Mouse (Mus musculus): Measurements from ENCODE around the gene Ubtd2.

Gene Ubtd2

DNA sequence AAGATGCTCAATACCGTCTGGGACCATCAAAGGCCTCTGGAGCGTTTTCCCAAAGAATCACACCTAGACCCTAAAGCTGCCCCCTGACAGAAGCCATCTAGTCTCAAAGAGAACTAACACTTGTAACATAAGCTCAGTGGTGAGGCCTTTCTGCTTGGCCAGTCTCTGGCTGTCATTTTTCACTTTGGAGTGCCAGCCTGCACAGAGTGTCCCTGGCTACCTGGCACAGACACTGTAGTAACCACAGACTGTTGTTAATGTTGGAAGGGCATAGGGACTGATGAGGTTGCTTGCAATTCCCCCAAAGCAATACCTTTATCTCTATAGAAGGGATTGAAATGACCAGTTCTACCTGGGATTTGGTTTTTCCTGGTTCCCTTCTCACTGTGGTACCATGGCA is 66.1 kb downstream of the Ubtd2 start:
- H3K36me3 ChIP-seq (ENCODE audit: control insufficient read depth, insufficient read depth, low read length, poor library complexity, severe bottlenecking) = no peaks in the 10 kb centered on the region
- DNase-seq (ENCODE audit: low read depth, low spot score) = no peak
- H3K27me3 ChIP-seq (ENCODE audit: control insufficient read depth, insufficient read depth, low read length, poor library complexity, severe bottlenecking) = no peaks in the 10 kb centered on the region

- Histone ChIP-seq H3K36me3 (ENCODE audit: control insufficient read depth, insufficient read depth, low read length, poor library complexity, severe bottlenecking) (no peaks in the 10 kb centered on the region), H3K27me3 (ENCODE audit: control insufficient read depth, insufficient read depth, low read length, poor library complexity, severe bottlenecking) (no peaks in the 10 kb centered on the region)
- DNase-seq (ENCODE audit: low read depth, low spot score) = no peak
These were observed 69.2 kb downstream of the Ubtd2 start for GRCm38 (mm10) chr11:32524122-32524920.

DNA sequence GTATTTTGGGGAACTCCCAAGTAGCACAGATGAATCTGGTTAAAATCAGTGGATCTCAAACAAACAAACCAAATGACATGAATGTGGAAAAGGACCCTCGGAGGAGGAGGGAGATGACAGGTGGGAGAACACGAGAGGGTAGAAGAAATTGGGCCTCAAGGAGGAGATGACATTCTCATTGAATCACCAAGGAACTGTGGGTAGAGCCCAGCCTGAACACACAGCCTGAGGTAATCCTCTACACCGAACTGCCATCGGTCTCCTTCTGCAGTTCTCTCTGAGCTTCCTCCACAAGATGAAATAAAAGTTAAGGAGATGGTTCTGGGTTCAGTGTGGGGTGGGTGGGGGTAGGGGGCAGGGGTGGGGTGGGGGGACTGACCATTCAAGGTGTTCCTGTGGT is 71.8 kb downstream of the Ubtd2 start:
- H3K27me3 ChIP-seq (ENCODE audit: control insufficient read depth, insufficient read depth, low read length, poor library complexity, severe bottlenecking) = no peaks in the 10 kb centered on the region
- no peak for DNase-seq (ENCODE audit: low read depth, low spot score)
- H3K36me3 ChIP-seq (ENCODE audit: control insufficient read depth, insufficient read depth, low read length, poor library complexity, severe bottlenecking) = no peaks in the 10 kb centered on the region

DNA sequence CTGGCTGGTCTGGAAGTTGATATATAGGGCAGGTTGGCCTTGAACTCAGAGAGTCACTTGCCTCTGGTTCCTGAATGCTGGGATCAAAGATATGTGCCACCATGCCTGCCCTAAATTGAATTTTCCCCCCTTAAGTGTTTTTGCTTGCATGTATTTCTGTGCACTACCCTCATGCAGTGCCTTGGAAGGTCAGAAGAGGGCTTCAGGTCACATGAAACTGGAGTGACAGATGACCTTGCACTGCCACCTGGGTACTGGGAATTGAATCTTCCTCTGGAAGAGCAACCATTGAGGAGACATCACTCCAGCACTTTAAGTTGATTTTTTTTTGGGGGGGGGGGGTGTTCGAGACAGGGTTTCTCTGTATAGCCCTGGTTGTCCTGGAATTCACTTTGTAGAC is 75.0 kb downstream of the Ubtd2 start:
- H3K36me3 ChIP-seq (ENCODE audit: control insufficient read depth, insufficient read depth, low read length, poor library complexity, severe bottlenecking) = no peaks in the 10 kb centered on the region; the same call in 1 of the 2 replicates
- DNase-seq (ENCODE audit: low read depth, low spot score) = peak; percentile 72
- no peaks in the 10 kb centered on the region for H3K27me3 ChIP-seq (ENCODE audit: control insufficient read depth, insufficient read depth, low read length, poor library complexity, severe bottlenecking)

GRCm38 (mm10) chr11:32531871-32532764 is 76.9 kb downstream of the Ubtd2 start, which contains the start of gene Efcab9:
Gene Efcab9 (minus strand): TSS chr11:32532081.
- Histone ChIP-seq H3K36me3 (ENCODE audit: control insufficient read depth, insufficient read depth, low read length, poor library complexity, severe bottlenecking) (peaks cover 4% of the 10 kb centered on the region; the same call in 1 of the 2 replicates), H3K27me3 (ENCODE audit: control insufficient read depth, insufficient read depth, low read length, poor library complexity, severe bottlenecking) (no peaks in the 10 kb centered on the region)
- no peak for DNase-seq (ENCODE audit: low read depth, low spot score)

- DNase-seq (ENCODE audit: low read depth, low spot score) = peak; percentile 93
- Histone ChIP-seq H3K36me3 (ENCODE audit: control insufficient read depth, insufficient read depth, low read length, poor library complexity, severe bottlenecking) (peaks cover 4% of the 10 kb centered on the region), H3K27me3 (ENCODE audit: control insufficient read depth, insufficient read depth, low read length, poor library complexity, severe bottlenecking) (no peaks in the 10 kb centered on the region)
These were observed 77.8 kb downstream of the Ubtd2 start, which contains the start of gene Stk10 for GRCm38 (mm10) chr11:32532765-32533481. Gene Stk10 (plus strand): TSS chr11:32533305.

GRCm38 (mm10) chr11:32533482-32534261 is 78.5 kb downstream of the Ubtd2 start:
- Histone ChIP-seq H3K36me3 (ENCODE audit: control insufficient read depth, insufficient read depth, low read length, poor library complexity, severe bottlenecking) (peaks cover 4% of the 10 kb centered on the region), H3K27me3 (ENCODE audit: control insufficient read depth, insufficient read depth, low read length, poor library complexity, severe bottlenecking) (no peaks in the 10 kb centered on the region)
- DNase-seq (ENCODE audit: low read depth, low spot score) = peak; percentile 84

GRCm38 (mm10) chr11:32534453-32535075 is 79.4 kb downstream of the Ubtd2 start:
- Histone ChIP-seq H3K36me3 (ENCODE audit: control insufficient read depth, insufficient read depth, low read length, poor library complexity, severe bottlenecking) (peaks cover 4% of the 10 kb centered on the region), H3K27me3 (ENCODE audit: control insufficient read depth, insufficient read depth, low read length, poor library complexity, severe bottlenecking) (no peaks in the 10 kb centered on the region)
- no peak for DNase-seq (ENCODE audit: low read depth, low spot score)

DNA sequence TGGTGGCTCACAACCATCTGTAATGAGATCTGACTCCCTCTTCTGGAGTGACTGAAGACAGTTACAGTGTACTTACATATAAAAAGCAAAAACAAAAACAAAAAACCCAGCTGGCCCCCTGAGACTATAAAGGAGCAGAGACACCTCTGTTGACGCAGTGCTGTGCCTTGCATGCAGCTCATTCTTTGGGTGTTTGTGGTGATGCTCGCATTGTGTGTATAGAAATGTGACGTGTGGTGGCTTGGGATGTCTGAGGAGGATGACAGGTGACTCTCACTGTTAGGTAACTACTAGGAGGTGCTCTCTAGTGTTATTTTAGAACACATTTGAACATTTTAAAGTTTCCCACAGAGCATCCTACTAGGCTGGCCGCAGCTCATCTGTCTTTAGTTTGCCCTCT is 80.5 kb downstream of the Ubtd2 start:
- Histone ChIP-seq H3K27me3 (ENCODE audit: control insufficient read depth, insufficient read depth, low read length, poor library complexity, severe bottlenecking) (no peaks in the 10 kb centered on the region), H3K36me3 (ENCODE audit: control insufficient read depth, insufficient read depth, low read length, poor library complexity, severe bottlenecking) (peaks cover 6% of the 10 kb centered on the region)

DNA sequence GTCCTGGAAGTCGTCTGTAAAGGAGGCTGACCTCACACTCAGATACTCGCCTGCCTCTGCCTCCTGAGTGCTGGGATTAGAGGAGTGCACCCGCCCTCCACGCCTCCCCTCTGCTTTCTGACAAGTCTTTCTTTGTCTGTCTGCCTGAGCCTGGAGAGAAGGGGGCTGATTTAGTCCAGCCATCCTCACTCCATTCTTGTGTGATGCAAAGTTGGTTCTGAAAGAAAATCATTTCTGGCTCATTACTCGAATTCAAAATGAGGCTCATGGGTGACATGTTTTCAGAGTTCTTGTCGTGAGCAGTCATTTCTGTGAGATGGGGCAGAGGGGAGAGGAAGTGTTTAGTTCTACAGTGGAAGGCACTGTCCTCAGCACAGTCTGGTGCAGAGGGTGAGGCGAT is 81.8 kb downstream of the Ubtd2 start:
- no peaks in the 10 kb centered on the region for H3K27me3 ChIP-seq (ENCODE audit: control insufficient read depth, insufficient read depth, low read length, poor library complexity, severe bottlenecking)
- DNase-seq (ENCODE audit: low read depth, low spot score) = no peak
- H3K36me3 ChIP-seq (ENCODE audit: control insufficient read depth, insufficient read depth, low read length, poor library complexity, severe bottlenecking) = peaks cover 6% of the 10 kb centered on the region

More for the DNA sequence above, 80.5 kb downstream of the Ubtd2 start:
- DNase-seq (ENCODE audit: low read depth, low spot score) = no peak

GRCm38 (mm10) chr11:32538435-32538834 is 83.3 kb downstream of the Ubtd2 start:
- Histone ChIP-seq H3K27me3 (ENCODE audit: control insufficient read depth, insufficient read depth, low read length, poor library complexity, severe bottlenecking) (no peaks in the 10 kb centered on the region), H3K36me3 (ENCODE audit: control insufficient read depth, insufficient read depth, low read length, poor library complexity, severe bottlenecking) (peaks cover 6% of the 10 kb centered on the region)
- no peak for DNase-seq (ENCODE audit: low read depth, low spot score)

GRCm38 (mm10) chr11:32538846-32539245 is 83.7 kb downstream of the Ubtd2 start:
- Histone ChIP-seq H3K27me3 (ENCODE audit: control insufficient read depth, insufficient read depth, low read length, poor library complexity, severe bottlenecking) (no peaks in the 10 kb centered on the region), H3K36me3 (ENCODE audit: control insufficient read depth, insufficient read depth, low read length, poor library complexity, severe bottlenecking) (peaks cover 6% of the 10 kb centered on the region)
- peak; percentile 34 for DNase-seq (ENCODE audit: low read depth, low spot score)

GRCm38 (mm10) chr11:32539717-32540116 is 84.5 kb downstream of the Ubtd2 start:
- DNase-seq (ENCODE audit: low read depth, low spot score) = no peak
- H3K27me3 ChIP-seq (ENCODE audit: control insufficient read depth, insufficient read depth, low read length, poor library complexity, severe bottlenecking) = no peaks in the 10 kb centered on the region
- peaks cover 11% of the 10 kb centered on the region for H3K36me3 ChIP-seq (ENCODE audit: control insufficient read depth, insufficient read depth, low read length, poor library complexity, severe bottlenecking)
